Mouse (Mus musculus) megakaryocyte, embryonic 14.5 days (primary cell): Measurements from ENCODE around the gene Golga5. TPM values are rescaled to one million over a fixed set of nuclear protein-coding genes. Genes with fewer than 3 reads are reported as not detected.

Experiments used
- H3K27me3 ChIP-seq: replicated peaks from 2 replicates; pipeline ENCODE3; 2012; ENCODE audit warnings: inconsistent platforms
- H3K36me3 ChIP-seq: replicated peaks from 2 replicates; pipeline ENCODE3; 2012; ENCODE audit warnings: low read length, inconsistent platforms, mixed read lengths
- H3K4me1 ChIP-seq: 2 replicates; pipeline ENCODE4 v1.6.1; 2012; ENCODE audit warnings: inconsistent platforms
- H3K4me3 ChIP-seq: replicated peaks from 2 replicates; pipeline ENCODE3; 2012; ENCODE audit warnings: moderate library complexity, mild to moderate bottlenecking, inconsistent platforms
- H3K9me3 ChIP-seq: 2 replicates; pipeline ENCODE4 v1.6.1; 2012; ENCODE audit warnings: inconsistent platforms
- FLI1 ChIP-seq: IDR thresholded peaks from 2 replicates; pipeline ENCODE4 v1.6.1; 2012; ENCODE audit warnings: low read length, inconsistent platforms, mixed read lengths
- GATA1 ChIP-seq: IDR thresholded peaks from 3 replicates; pipeline ENCODE4 v1.6.1; 2012; ENCODE audit warnings: mixed read lengths, low read length, inconsistent platforms, borderline replicate concordance
- polyA plus RNA-seq: library from polyadenylated mRNA; stranded (reverse); fragments of >175 nt; gene quantifications from 2 replicates; pipeline ENCODE4 v1.2.3, GENCODE M21; 2012; ENCODE audit warnings: low replicate concordance; ENCODE audit not compliant: insufficient read depth

Golga5 gene
- polyA plus RNA-seq, 1 experiment = 3.4 TPM

DNA sequence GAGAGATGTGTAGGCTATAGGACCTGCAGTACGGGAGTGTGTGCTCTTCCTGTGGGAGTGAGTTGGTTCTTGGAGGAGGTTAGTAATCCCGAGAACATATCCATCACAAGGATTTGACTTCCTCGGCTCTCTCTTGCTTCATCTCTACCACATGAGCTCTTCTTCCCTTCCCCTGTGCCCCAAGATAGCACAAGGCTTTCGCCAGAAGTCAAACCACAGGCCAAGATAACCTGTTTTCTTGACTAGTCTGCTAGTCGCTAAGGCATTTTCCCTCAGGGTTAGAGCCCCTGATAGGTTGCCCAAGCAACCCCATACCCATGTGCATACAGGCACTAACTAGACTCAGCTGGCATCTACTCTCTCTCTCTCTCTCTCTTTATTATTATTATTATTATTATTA is 25.3 kb upstream of the Golga5 start:
- no peaks in the 10 kb centered on the region for H3K9me3 ChIP-seq
- H3K36me3 ChIP-seq = no peaks in the 10 kb centered on the region
- peaks cover 2% of the 10 kb centered on the region for H3K27me3 ChIP-seq
- TF ChIP-seq FLI1 (no peak), GATA1 (no peak)
- peaks cover 59% of the 10 kb centered on the region for H3K4me1 ChIP-seq
- peak overlapping the region; percentile 6 for H3K4me3 ChIP-seq

DNA sequence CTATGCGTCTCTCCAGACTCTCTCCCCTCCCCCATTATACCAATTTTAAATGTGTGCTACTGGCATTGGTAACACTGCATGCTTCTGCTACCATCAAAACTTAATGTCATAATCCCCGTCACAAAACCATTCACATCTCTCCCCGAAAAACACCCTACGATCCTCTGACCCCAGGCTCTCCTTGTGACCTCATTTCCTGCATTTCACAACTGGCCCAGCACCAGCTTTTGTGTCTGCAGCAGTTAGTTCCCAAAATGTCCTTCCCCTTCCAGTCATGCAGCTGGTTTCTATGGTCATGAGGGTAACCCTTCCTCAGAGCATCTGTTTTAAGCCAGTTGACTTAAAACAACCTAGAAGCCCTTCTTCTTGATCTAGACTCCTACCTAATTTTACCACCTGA is 23.5 kb upstream of the Golga5 start:
- peaks cover 53% of the 10 kb centered on the region for H3K4me1 ChIP-seq
- no peak overlapping the region for H3K4me3 ChIP-seq
- H3K27me3 ChIP-seq = peaks cover 10% of the 10 kb centered on the region
- H3K36me3 ChIP-seq = no peaks in the 10 kb centered on the region
- no peaks in the 10 kb centered on the region for H3K9me3 ChIP-seq
- TF ChIP-seq GATA1 (no peak), FLI1 (no peak)

DNA sequence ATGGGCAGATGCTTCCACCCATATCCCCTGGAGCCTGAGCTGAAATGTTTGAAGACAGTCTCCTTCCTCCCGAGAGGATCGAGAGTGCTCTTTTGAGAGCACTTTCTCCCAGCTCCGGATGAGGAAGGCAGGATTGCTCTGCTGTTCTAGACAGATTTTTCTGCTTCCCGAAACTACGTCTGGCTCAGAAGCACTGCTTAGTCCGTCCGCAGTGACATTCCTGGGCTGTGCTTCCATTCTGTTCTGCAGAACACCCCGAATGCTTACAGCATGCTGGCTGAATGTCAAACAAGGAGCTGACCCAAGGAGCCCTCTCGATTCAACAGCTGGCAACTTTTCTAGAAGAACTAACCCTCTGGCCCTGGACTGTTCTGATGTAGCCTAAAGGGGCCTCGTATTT is 18.5 kb upstream of the Golga5 start:
- TF ChIP-seq GATA1 (no peak), FLI1 (no peak)
- Histone ChIP-seq H3K4me3 (no peak overlapping the region), H3K27me3 (peaks cover 9% of the 10 kb centered on the region), H3K4me1 (peaks cover 42% of the 10 kb centered on the region), H3K36me3 (no peaks in the 10 kb centered on the region), H3K9me3 (no peaks in the 10 kb centered on the region; the same call in 1 of the 2 replicates)

DNA sequence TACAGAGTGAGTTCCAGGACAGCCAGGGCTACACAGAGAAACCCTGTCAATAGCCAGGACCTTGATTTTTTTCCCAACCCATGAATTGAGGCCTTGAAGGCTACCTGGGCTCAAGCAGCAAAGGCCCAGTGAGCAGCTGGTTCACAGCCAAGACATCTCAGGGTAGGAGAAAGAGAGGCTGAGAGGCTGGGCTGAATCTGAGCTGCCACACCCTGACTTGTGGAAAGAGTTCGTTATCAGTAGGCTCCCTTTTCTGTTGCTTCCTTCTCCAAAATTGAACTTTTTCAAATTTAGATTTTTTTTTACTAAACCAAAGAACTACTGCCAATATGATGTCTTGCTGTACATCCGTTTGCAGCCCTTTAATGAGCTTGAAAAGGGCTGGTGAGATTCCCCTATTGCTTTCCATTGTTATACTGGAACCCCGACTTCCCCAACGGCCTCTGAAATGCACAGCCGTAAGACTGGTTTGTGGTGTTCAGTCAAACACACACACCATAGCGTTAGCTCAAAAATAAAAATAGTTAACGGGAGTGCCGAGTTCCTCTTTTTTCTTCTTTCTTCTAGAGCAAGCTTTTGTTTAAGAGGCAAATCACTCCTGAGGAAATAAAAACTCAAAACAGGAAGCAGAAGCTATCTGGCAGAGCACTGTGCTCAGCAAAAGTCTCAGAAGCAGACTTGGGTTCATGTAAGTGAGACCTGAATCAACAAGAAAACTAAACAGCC is 17.6 kb upstream of the Golga5 start:
- Histone ChIP-seq H3K4me1 (peaks cover 47% of the 10 kb centered on the region), H3K27me3 (peaks cover 9% of the 10 kb centered on the region), H3K9me3 (no peaks in the 10 kb centered on the region; the same call in 1 of the 2 replicates), H3K36me3 (no peaks in the 10 kb centered on the region), H3K4me3 (peak overlapping the region; percentile 59)
- no peak for TF ChIP-seq FLI1
- no peak for TF ChIP-seq GATA1

DNA sequence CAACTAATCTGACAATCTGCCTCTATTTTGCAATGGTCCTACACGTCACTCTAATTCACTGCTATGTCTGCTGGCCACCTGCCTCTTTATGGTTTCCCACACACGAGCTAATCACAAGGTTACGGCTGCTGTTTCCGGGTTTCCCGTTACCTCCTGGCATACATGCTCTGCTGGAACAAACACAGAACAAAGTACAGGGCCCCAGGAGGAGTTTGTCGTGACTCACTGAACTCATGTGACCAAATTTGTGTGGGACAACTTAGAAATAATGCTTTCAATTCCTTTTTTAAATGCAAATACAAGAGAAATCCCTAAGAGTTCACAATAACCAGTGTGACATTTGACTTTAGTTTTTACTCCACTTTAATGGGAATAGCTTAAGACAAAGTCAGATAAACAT is 15.4 kb upstream of the Golga5 start:
- Histone ChIP-seq H3K36me3 (no peaks in the 10 kb centered on the region), H3K9me3 (no peaks in the 10 kb centered on the region; the same call in 1 of the 2 replicates), H3K4me3 (no peak overlapping the region), H3K27me3 (peaks cover 14% of the 10 kb centered on the region), H3K4me1 (peaks cover 42% of the 10 kb centered on the region)
- no peak for TF ChIP-seq GATA1
- no peak for TF ChIP-seq FLI1

DNA sequence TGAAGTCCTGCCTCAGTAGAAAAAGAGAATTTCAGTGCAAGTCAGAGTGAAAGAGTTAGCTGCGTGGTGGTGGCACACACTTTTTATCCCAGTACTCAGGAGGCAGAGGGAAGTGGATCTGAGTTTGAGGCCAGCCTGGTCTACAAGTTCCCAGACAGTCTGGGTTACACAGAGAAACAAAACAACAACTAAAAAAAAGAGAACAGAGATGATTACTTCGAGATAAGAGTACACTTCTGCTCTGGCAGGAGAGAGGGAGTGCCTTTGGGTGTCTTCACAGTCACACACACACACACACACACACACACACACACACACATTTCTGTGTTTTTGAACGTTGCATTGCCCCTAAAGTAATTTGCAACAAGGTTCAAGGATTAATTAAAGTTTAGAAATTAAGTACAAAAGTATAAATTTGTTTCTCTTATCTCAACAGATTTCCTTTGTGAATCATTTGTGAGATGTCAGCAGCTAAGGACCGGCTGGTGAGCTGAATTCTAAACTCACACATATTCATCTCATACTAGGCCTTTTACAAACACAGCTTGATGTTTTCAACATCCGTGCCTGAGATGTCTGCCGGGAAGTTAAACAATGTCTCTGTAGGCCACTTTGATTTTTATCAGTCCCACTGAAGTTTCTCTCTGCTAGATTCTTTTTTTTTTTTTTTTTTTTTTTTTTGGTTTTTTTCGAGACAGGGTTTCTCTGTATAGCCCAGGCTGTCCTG is 12.3 kb upstream of the Golga5 start:
- H3K9me3 ChIP-seq = no peaks in the 10 kb centered on the region; the same call in 1 of the 2 replicates
- H3K36me3 ChIP-seq = no peaks in the 10 kb centered on the region
- peaks cover 5% of the 10 kb centered on the region for H3K27me3 ChIP-seq
- H3K4me1 ChIP-seq = peaks cover 31% of the 10 kb centered on the region
- TF ChIP-seq FLI1 (no peak), GATA1 (no peak)
- H3K4me3 ChIP-seq = no peak overlapping the region

DNA sequence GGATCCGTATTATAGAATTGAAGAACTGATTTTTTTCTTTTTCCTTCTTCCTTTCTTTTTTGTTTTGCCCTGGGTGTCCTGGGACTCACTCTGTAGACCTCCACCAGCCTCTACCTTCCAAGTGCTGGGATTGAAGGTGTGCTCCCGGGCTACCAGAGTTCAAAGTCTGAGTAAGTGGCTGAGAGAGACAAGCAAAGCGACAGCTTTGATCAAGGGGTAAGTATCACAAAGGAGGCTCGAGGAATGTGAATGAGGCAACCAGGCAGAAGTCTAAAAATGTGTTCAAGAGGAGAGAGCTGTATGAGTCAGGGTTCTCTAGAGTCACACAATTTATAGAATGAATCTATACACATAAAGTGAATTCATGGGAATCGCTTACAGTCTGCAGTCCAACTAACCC is 8.9 kb upstream of the Golga5 start:
- H3K27me3 ChIP-seq = peaks cover 6% of the 10 kb centered on the region
- H3K9me3 ChIP-seq = no peaks in the 10 kb centered on the region
- TF ChIP-seq FLI1 (no peak), GATA1 (no peak)
- peaks cover 34% of the 10 kb centered on the region for H3K4me1 ChIP-seq
- H3K4me3 ChIP-seq = no peak overlapping the region
- no peaks in the 10 kb centered on the region for H3K36me3 ChIP-seq

DNA sequence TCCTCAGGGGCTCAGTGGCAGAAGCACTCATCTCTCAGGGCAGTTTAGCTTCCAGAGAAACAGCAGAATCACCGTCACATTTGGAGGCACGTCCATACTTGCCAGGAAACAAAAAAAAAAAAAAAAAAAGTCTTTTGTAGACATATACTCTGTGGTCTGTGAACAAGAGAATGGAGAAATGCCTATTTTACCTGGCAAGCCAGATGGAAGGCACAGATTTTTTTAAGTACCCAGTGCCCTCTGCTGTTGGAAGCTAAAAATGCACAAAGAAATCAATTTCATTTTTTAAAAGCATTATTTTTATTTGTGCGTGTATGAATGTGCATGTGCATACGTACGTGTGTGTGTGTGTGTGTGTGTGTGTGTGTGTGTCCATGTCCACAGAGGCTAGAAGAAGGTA is 7.8 kb upstream of the Golga5 start:
- no peak for TF ChIP-seq FLI1
- TF ChIP-seq GATA1 = no peak
- H3K4me1 ChIP-seq = peaks cover 28% of the 10 kb centered on the region
- no peaks in the 10 kb centered on the region for H3K9me3 ChIP-seq
- H3K4me3 ChIP-seq = no peak overlapping the region
- no peaks in the 10 kb centered on the region for H3K36me3 ChIP-seq
- H3K27me3 ChIP-seq = peaks cover 6% of the 10 kb centered on the region

DNA sequence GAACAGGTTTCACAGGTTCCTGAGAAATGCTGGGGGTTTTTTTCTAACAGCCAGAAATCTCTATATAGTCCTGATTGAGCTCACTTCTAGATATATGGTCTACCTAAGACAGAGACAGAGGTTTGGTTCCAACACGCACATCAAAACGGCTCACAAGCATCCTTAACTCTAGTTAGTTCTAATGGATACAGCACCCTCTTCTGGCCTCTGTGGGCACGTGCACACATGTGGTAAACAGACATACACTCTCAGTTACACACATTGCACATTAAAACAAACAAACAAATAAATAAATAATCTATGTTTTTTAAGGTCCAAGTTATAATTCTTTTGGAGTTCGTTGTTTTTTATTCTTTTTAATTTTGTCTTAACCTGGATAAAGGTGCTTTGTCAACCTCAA is 4.3 kb upstream of the Golga5 start:
- H3K4me3 ChIP-seq = no peak overlapping the region
- no peaks in the 10 kb centered on the region for H3K36me3 ChIP-seq
- H3K9me3 ChIP-seq = no peaks in the 10 kb centered on the region
- H3K27me3 ChIP-seq = peaks cover 2% of the 10 kb centered on the region
- H3K4me1 ChIP-seq = peaks cover 19% of the 10 kb centered on the region
- TF ChIP-seq FLI1 (no peak), GATA1 (no peak)

DNA sequence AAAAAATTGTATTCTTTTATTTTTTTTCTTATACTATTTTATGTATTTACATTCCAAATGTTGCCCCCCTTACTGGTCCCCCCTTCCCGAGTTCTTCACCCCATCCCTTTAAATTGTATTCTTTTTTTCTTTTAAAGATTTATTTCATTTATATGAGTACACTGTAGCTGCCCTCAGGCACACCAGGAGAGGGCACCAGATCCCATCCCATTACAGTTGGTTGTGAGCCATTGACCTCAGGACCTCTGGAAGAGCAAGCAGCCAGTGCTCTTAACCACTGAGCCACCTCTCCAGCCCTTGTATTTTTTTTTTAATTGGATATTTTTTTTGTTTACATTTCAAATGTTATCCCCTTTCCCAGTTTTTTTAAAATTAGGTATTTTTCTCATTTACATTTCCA is 799 bp upstream of the Golga5 start:
- no peak for TF ChIP-seq FLI1
- no peak for TF ChIP-seq GATA1
- Histone ChIP-seq H3K9me3 (no peaks in the 10 kb centered on the region), H3K36me3 (peaks cover 14% of the 10 kb centered on the region), H3K4me1 (peaks cover 20% of the 10 kb centered on the region), H3K27me3 (no peaks in the 10 kb centered on the region), H3K4me3 (no peak overlapping the region)
